Mouse (Mus musculus) lung, adult 10 weeks (tissue): ENCODE measurements around the gene Kcnb1. TPM values are rescaled to one million over a fixed set of nuclear protein-coding genes. Genes with fewer than 3 reads are reported as not detected.

Source experiments
- polyA plus RNA-seq: library from polyadenylated mRNA; stranded (reverse); fragments of 350-450 nt; fragmentation: Illumina TruSeq; extraction: RNeasy Lipid Tissue Mini Kit (QIAGEN cat#74804); gene quantifications from one replicate; pipeline ENCODE4 v1.2.3, GENCODE M21; 2014; ENCODE audit warnings: low read depth, low replicate concordance; ENCODE audit not compliant: insufficient read depth

Kcnb1 gene
- polyA plus RNA-seq = 2.6 TPM

GRCm38 (mm10) chr2:167190076-167190399, at the start of gene Kcnb1:
Gene Kcnb1, minus strand, starts transcription at chr2:167190155.

GRCm38 (mm10) chr2:167062965-167063880, 126.7 kb downstream of the Kcnb1 start, which contains the start of gene Znfx1:
Gene Znfx1, minus strand, starts transcription at chr2:167063015.

Other genes starting within 250 kb of the Kcnb1 start
- gene Stau1, start 193.9 kb downstream of the Kcnb1 start, polyA plus RNA-seq = 23.8 TPM
- 14.2 TPM for gene Ddx27, start 175.0 kb downstream of the Kcnb1 start, polyA plus RNA-seq
- gene Znfx1, start 127.1 kb downstream of the Kcnb1 start, polyA plus RNA-seq = 18.0 TPM
- gene Ptgis, start 50.4 kb upstream of the Kcnb1 start, polyA plus RNA-seq = 62.6 TPM
- gene B4galt5, start 159.0 kb upstream of the Kcnb1 start, polyA plus RNA-seq = 9.6 TPM
- gene Slc9a8, start 231.6 kb upstream of the Kcnb1 start, polyA plus RNA-seq = 9.5 TPM